Mouse (Mus musculus) brain, embryonic 14.5 days (tissue): ENCODE results near the gene Prss3. TPM values are rescaled to one million over a fixed set of nuclear protein-coding genes. Genes with fewer than 3 reads are reported as not detected.
"Not testable (repeated sequence)": the region's sequence is repeated elsewhere in the genome, so short reads cannot be mapped to it uniquely, and the experiment has no call there.

Experiments used
- DNase-seq: peaks from one replicate; pipeline ENCODE4 v3.0.0-alpha.2; 2011; ENCODE audit warnings: low read depth
- CTCF ChIP-seq: fragments of 200-500 bp; IDR thresholded peaks from 2 replicates; pipeline ENCODE4 v1.5.1; 2012; ENCODE audit warnings: inconsistent platforms, mild to moderate bottlenecking, moderate library complexity, borderline replicate concordance; ENCODE audit not compliant: insufficient read depth, insufficient read length; ENCODE audit errors: extremely low read depth
- POLR2A ChIP-seq: fragments of 200-500 bp; IDR thresholded peaks from 2 replicates; pipeline ENCODE4 v1.6.1; 2012; ENCODE audit warnings: mild to moderate bottlenecking, inconsistent platforms, borderline replicate concordance; ENCODE audit not compliant: poor library complexity, insufficient read depth, insufficient read length, severe bottlenecking; ENCODE audit errors: extremely low read depth
- polyA plus RNA-seq: library from polyadenylated mRNA; depleted of rRNA; stranded (reverse); fragments of >200 nt; gene quantifications from 2 replicates; pipeline ENCODE4 v1.2.3, GENCODE M21; 2012; rRNA removed

Gene Prss3
- polyA plus RNA-seq, result not detected in 2 replicates

DNA sequence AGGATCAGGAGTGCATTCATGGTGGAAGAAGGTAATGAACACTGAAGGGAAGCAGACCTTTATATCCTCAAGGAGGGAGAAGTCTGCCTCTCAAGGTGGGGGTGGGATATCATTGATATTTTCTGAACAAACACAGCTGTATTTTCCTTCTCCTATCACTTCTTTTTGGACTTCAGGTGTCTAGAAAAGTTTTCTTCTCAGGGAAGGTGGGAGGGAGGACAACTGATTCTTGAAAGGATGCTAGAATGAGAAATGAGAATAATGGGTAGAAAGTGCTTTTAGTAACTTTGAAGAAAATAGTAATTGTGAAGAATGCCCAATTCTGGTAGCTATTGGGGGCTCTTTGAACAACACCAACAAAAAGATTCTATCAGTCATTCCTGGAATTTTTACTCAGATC, at the start of gene Prss3:
Gene Prss3, minus strand, starts transcription at position 101 of the 400 bp plus-strand sequence.
- not testable (repeated sequence) for DNase-seq

GRCm38 (mm10) chr6:41392056-41392455, 14.6 kb upstream of the Prss3 start, which contains the start of gene Gm5771:
Gm5771 (plus strand) TSS chr6:41392356.
- DNase-seq, result not testable (repeated sequence)

GRCm38 (mm10) chr6:41391640-41392039, 14.2 kb upstream of the Prss3 start:
- DNase-seq, result not testable (repeated sequence)

DNA sequence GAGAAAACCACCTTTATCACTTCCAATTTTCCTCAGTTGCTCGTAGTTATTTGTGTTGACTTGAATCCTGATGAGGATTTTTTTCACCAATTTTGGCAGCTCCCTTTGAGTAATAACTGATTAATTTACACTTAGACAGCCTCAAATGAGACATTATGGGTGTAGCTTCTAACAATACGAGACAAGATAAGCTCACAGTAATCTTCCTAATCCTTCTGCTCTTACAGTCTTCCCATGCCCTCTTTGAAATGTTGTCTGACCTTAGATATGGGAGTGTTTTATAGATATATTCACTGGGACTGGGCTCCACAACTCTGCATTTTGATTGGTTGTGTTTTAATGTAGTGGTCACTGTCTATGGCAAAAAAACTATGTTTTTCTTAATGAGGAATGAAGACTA, 9.3 kb upstream of the Prss3 start:
- TF ChIP-seq CTCF, result no peak
- TF ChIP-seq POLR2A, result no peak
- DNase-seq, result no peak

DNA sequence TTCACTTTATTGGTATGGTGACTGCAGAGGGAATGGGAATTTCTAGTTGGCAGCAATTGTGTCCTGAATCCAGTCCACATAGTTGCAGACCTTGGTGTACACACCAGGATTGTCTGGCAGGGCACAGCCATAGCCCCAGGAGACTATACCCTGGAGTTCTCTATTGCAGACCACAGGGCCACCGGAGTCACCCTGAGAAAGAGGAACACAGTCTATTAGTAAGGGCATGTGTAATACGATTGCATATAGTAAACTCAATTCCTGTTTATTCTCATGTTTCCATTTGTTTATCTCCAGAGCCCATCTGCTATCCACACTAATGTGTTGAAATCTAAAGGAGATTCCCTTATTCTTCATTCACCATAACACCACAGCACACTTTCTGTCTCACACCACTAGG, 3.7 kb downstream of the Prss3 start:
- DNase-seq, result not testable (repeated sequence)

DNA sequence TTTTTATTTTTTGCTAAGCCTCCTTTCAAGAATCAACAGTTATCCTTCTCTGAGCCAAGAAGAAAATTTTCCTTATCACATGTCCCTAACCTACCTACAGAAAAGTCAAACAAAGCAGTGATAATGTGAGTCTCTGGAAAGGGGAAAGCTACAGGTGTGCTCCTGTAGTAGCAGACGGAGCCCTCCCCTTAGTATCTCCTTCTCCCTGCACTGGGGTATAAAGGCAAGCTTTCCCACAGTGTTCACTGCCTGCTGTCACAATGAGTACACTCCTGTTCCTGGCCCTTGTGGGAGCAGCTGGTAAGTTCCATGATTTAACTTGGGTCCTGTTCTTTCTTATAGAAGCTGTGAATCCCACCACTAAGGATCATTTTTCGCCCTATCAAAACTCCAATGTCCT, 23.5 kb downstream of the Prss3 start, which contains the start of gene Try10:
Gene Try10, plus strand, starts transcription at position 174 of the 400 bp plus-strand sequence.
- TF ChIP-seq POLR2A (no peak), CTCF (no peak)
- DNase-seq, result no peak

Other genes with a start within 250 kb of the Prss3 start
- 0.24 TPM in 1 of 2 replicates, not detected in the other for gene Try4, start 75.4 kb downstream of the Prss3 start, polyA plus RNA-seq
- gene Try5, start 60.8 kb downstream of the Prss3 start, polyA plus RNA-seq, result 0.13 and 0.15 TPM in 2 replicates
- gene Try10, start 23.6 kb downstream of the Prss3 start, polyA plus RNA-seq, result not detected in 2 replicates
- not detected in 2 replicates for gene Gm5771, start 14.7 kb upstream of the Prss3 start, polyA plus RNA-seq
- gene Gm10334, start 68.5 kb upstream of the Prss3 start, polyA plus RNA-seq, result not detected in 2 replicates
- gene Prss1, start 81.3 kb upstream of the Prss3 start, polyA plus RNA-seq, result not detected in 2 replicates
- gene Prss2, start 144.1 kb upstream of the Prss3 start, polyA plus RNA-seq, result 0.18 TPM in 1 of 2 replicates, not detected in the other
- gene Ephb6, start 227.8 kb upstream of the Prss3 start, polyA plus RNA-seq, result 42.6 and 49.7 TPM in 2 replicates